Mouse (Mus musculus) erythroid progenitor cell, adult 5-6 weeks (primary cell): ENCODE results near the gene Plce1. TPM values are rescaled to one million over a fixed set of nuclear protein-coding genes. Genes with fewer than 3 reads are reported as not detected.
"Not testable (repeated sequence)": the region's sequence is repeated elsewhere in the genome, so short reads cannot be mapped to it uniquely, and the experiment has no call there.

Experiments used
- ATAC-seq: replicated peaks from 2 replicates; pipeline ENCODE4 v1.8.0; 2016; ENCODE audit warnings: moderate number of reproducible peaks, mild to moderate bottlenecking, moderate TSS enrichment, inconsistent platforms; ENCODE audit not compliant: poor library complexity, low FRiP score, severe bottlenecking
- total RNA-seq, 2 experiments: library from RNA; stranded (forward) in 1 of 2; stranded (reverse) in 1 of 2; fragments of 150-400 nt in 1 of 2; fragments of 186-747, 209-891 nt in 1 of 2; gene quantifications; 2 replicates each; pipeline versions ENCODE4 v1.2.3 to v1.2.4; 2015 to 2017; ENCODE audit warnings: low replicate concordance in 2 of 2

The Plce1 gene
- total RNA-seq, 2 experiments from 2014 or later: 0.23 TPM; not detected in 1

- no peak for ATAC-seq
Measured at GRCm38 (mm10) chr19:38626246-38627015, 145.5 kb downstream of the Plce1 start.

GRCm38 (mm10) chr19:38627075-38627768 is 146.3 kb downstream of the Plce1 start:
- ATAC-seq: no peak

GRCm38 (mm10) chr19:38632251-38632650 is 151.3 kb downstream of the Plce1 start:
- no peak for ATAC-seq

- ATAC-seq: no peak
Measured at GRCm38 (mm10) chr19:38633306-38633705, 152.4 kb downstream of the Plce1 start.

- ATAC-seq: no peak
Measured at GRCm38 (mm10) chr19:38639050-38639449, 158.1 kb downstream of the Plce1 start.

- ATAC-seq: no peak
Measured at GRCm38 (mm10) chr19:38639805-38640204, 158.9 kb downstream of the Plce1 start.

- ATAC-seq: not testable (repeated sequence)
Measured at GRCm38 (mm10) chr19:38642515-38642914, 161.6 kb downstream of the Plce1 start.

- no peak for ATAC-seq
Measured at GRCm38 (mm10) chr19:38644871-38645595, 164.1 kb downstream of the Plce1 start.

- no peak for ATAC-seq
Measured at GRCm38 (mm10) chr19:38657980-38658379, 177.1 kb downstream of the Plce1 start.

GRCm38 (mm10) chr19:38665398-38665797 is 184.5 kb downstream of the Plce1 start:
- ATAC-seq: no peak

- ATAC-seq: no peak
Measured at GRCm38 (mm10) chr19:38672015-38672600, 191.2 kb downstream of the Plce1 start.

GRCm38 (mm10) chr19:38673936-38674335 is 193.0 kb downstream of the Plce1 start:
- ATAC-seq: no peak

GRCm38 (mm10) chr19:38678655-38679054 is 197.7 kb downstream of the Plce1 start:
- no peak for ATAC-seq

GRCm38 (mm10) chr19:38679520-38679919 is 198.6 kb downstream of the Plce1 start:
- ATAC-seq: no peak

- ATAC-seq: no peak
Measured at GRCm38 (mm10) chr19:38687326-38687725, 206.4 kb downstream of the Plce1 start.

- ATAC-seq: no peak
Measured at GRCm38 (mm10) chr19:38688741-38689507, 208.0 kb downstream of the Plce1 start.

- ATAC-seq: no peak
Measured at GRCm38 (mm10) chr19:38690276-38690675, 209.4 kb downstream of the Plce1 start.

- ATAC-seq: no peak
Measured at GRCm38 (mm10) chr19:38691533-38691932, 210.6 kb downstream of the Plce1 start.

GRCm38 (mm10) chr19:38693331-38693730 is 212.4 kb downstream of the Plce1 start:
- no peak for ATAC-seq
